Mouse (Mus musculus) spleen, postnatal 14 days (tissue): ENCODE data around the gene Bsg.
"Not testable (repeated sequence)": the region's sequence is repeated elsewhere in the genome, so short reads cannot be mapped to it uniquely, and the experiment has no call there.

Experiments used
- DNase-seq, 2 experiments: peaks; one replicate each; pipeline ENCODE4 v3.0.0; 2021 to 2022; ENCODE audit warnings: low spot score in 2 of 2

The Bsg gene

GRCm38 (mm10) chr10:79682551-79682915 is 21.8 kb upstream of the Bsg start:
- no peak for DNase-seq

GRCm38 (mm10) chr10:79682916-79683582 is 21.2 kb upstream of the Bsg start:
- peak in 1 of 2 experiments; percentile 44 for DNase-seq

GRCm38 (mm10) chr10:79683726-79684640 is 20.3 kb upstream of the Bsg start:
- no peak for DNase-seq

GRCm38 (mm10) chr10:79684770-79685600 is 19.3 kb upstream of the Bsg start:
- DNase-seq = no peak

GRCm38 (mm10) chr10:79686219-79686618 is 18.1 kb upstream of the Bsg start:
- DNase-seq = no peak

GRCm38 (mm10) chr10:79686691-79687090 is 17.6 kb upstream of the Bsg start:
- no peak for DNase-seq

- no peak for DNase-seq
These were observed 16.8 kb upstream of the Bsg start for GRCm38 (mm10) chr10:79687513-79687912.

- DNase-seq = no peak
These were observed 15.6 kb upstream of the Bsg start, which contains the start of gene Gzmm for GRCm38 (mm10) chr10:79688720-79689119. Gene Gzmm (plus strand): TSS chr10:79689020.

GRCm38 (mm10) chr10:79689178-79689577 is 15.1 kb upstream of the Bsg start:
- no peak for DNase-seq

- no peak for DNase-seq
These were observed 12.2 kb upstream of the Bsg start for GRCm38 (mm10) chr10:79691986-79692548.

GRCm38 (mm10) chr10:79693580-79694378 is 10.5 kb upstream of the Bsg start:
- DNase-seq = no peak

GRCm38 (mm10) chr10:79694379-79694655 is 10.0 kb upstream of the Bsg start:
- no peak for DNase-seq

GRCm38 (mm10) chr10:79695231-79696128 is 8.8 kb upstream of the Bsg start:
- DNase-seq = peak; percentile 62 to 77

GRCm38 (mm10) chr10:79696129-79696651 is 8.1 kb upstream of the Bsg start:
- no peak for DNase-seq

- DNase-seq = no peak
These were observed 6.4 kb upstream of the Bsg start for GRCm38 (mm10) chr10:79697916-79698315.

GRCm38 (mm10) chr10:79698459-79698858 is 5.8 kb upstream of the Bsg start:
- DNase-seq = no peak

GRCm38 (mm10) chr10:79700676-79701075 is 3.6 kb upstream of the Bsg start:
- DNase-seq = no peak

GRCm38 (mm10) chr10:79701443-79702129 is 2.7 kb upstream of the Bsg start:
- no peak for DNase-seq

GRCm38 (mm10) chr10:79702970-79703369 is 1.3 kb upstream of the Bsg start:
- DNase-seq = not testable (repeated sequence)
